Mouse (Mus musculus) limb, embryonic 13.5 days (tissue): ENCODE results near the gene 4931428F04Rik. TPM values are rescaled to one million over a fixed set of nuclear protein-coding genes. Genes with fewer than 3 reads are reported as not detected.
A peak's percentile ranks its signal among the peaks of the same experiment; 100 is the strongest.
"Not testable (repeated sequence)": the region's sequence is repeated elsewhere in the genome, so short reads cannot be mapped to it uniquely, and the experiment has no call there.

Experiments
- ATAC-seq: fragments of 200-750 bp; cut with Nextera tagmentation; 2 replicates; pipeline ENCODE4 v1.8.0; 2017; ENCODE audit warnings: low read depth, moderate number of reproducible peaks, moderate TSS enrichment; ENCODE audit not compliant: low FRiP score
- H3K27ac ChIP-seq: fragments of 300-500 bp; sonication (generic); 2 replicates; pipeline ENCODE4 v1.5.1; 2015; ENCODE audit warnings: inconsistent platforms, mild to moderate bottlenecking, moderate library complexity
- H3K27me3 ChIP-seq: fragments of 300-500 bp; sonication (generic); 2 replicates; pipeline ENCODE4 v1.6.1; 2015; ENCODE audit warnings: mild to moderate bottlenecking, inconsistent platforms
- H3K36me3 ChIP-seq: fragments of 300-500 bp; sonication (generic); 2 replicates; pipeline ENCODE4 v1.6.1; 2015; ENCODE audit warnings: inconsistent platforms, mild to moderate bottlenecking, moderate library complexity
- H3K4me1 ChIP-seq: fragments of 300-500 bp; sonication (generic); 2 replicates; pipeline ENCODE4 v1.6.1; 2015; ENCODE audit warnings: inconsistent platforms
- H3K4me2 ChIP-seq: fragments of 300-500 bp; sonication (generic); replicated peaks from 2 replicates; pipeline ENCODE4 v1.6.1; 2015; ENCODE audit warnings: inconsistent platforms, mild to moderate bottlenecking, moderate library complexity
- H3K4me3 ChIP-seq: fragments of 300-500 bp; sonication (generic); 2 replicates; pipeline ENCODE4 v1.5.1; 2015; ENCODE audit warnings: moderate library complexity, mild to moderate bottlenecking, inconsistent platforms
- H3K9ac ChIP-seq: fragments of 300-500 bp; sonication (generic); 2 replicates; pipeline ENCODE4 v1.6.1; 2015; ENCODE audit warnings: mild to moderate bottlenecking, inconsistent platforms
- H3K9me3 ChIP-seq: fragments of 300-500 bp; sonication (generic); 2 replicates; pipeline ENCODE4 v1.6.1; 2016; ENCODE audit warnings: inconsistent platforms
- WGBS: fragments of 180-500 bp; shearing (Covaris S2); methylation state at CpG from one replicate; pipeline ENCODE4 v1.1.7; 2015; 5-methylcytosine and 5-hydroxymethylcytosine counted together
- polyA plus RNA-seq: library from polyadenylated mRNA; unstranded; fragments of >200 nt; fragmentation: Nextera tagmentation; extraction: Ambion mirVana; gene quantifications from 2 replicates; pipeline ENCODE4 v1.2.1, GENCODE M21; 2015

The 4931428F04Rik gene
- polyA plus RNA-seq, 1 experiment from 2014 or later, result 16.3 TPM

GRCm38 (mm10) chr8:105293405-105293804 lies 3.7 kb upstream of the 4931428F04Rik start:
- H3K4me3 ChIP-seq, result no peak overlapping the region
- WGBS, result 62% methylated on average over 19 of the region's 19 CpGs
- peaks cover 28% of the 10 kb centered on the region for H3K27me3 ChIP-seq
- H3K9me3 ChIP-seq, result no peaks in the 10 kb centered on the region
- H3K27ac ChIP-seq, result no peak overlapping the region
- ATAC-seq, result no peak
- H3K4me1 ChIP-seq, result peaks cover 31% of the 10 kb centered on the region
- H3K36me3 ChIP-seq, result no peaks in the 10 kb centered on the region
- no peak overlapping the region for H3K9ac ChIP-seq
- H3K4me2 ChIP-seq, result no peak overlapping the region

- H3K36me3 ChIP-seq, result no peaks in the 10 kb centered on the region
- ATAC-seq, result no peak
- peaks cover 33% of the 10 kb centered on the region for H3K4me1 ChIP-seq
- no peaks in the 10 kb centered on the region for H3K9me3 ChIP-seq
- peaks cover 28% of the 10 kb centered on the region for H3K27me3 ChIP-seq
- 80% methylated on average over 7 of the region's 7 CpGs for WGBS
- no peak overlapping the region for H3K4me2 ChIP-seq
- H3K27ac ChIP-seq, result no peak overlapping the region
- H3K4me3 ChIP-seq, result no peak overlapping the region
- no peak overlapping the region for H3K9ac ChIP-seq
Measured at GRCm38 (mm10) chr8:105292471-105292870, 2.8 kb upstream of the 4931428F04Rik start.

- H3K36me3 ChIP-seq, ATAC-seq, H3K27ac ChIP-seq, H3K4me2 ChIP-seq, H3K4me3 ChIP-seq, H3K9ac ChIP-seq, H3K9me3 ChIP-seq: not testable (repeated sequence)
- peaks cover 32% of the 10 kb centered on the region for H3K4me1 ChIP-seq
- WGBS, result 62% methylated on average over 3 of the region's 3 CpGs
- H3K27me3 ChIP-seq, result peaks cover 28% of the 10 kb centered on the region
Measured at GRCm38 (mm10) chr8:105291802-105292201, 2.1 kb upstream of the 4931428F04Rik start.

GRCm38 (mm10) chr8:105291364-105291763 lies 1.7 kb upstream of the 4931428F04Rik start:
- not testable (repeated sequence) for ATAC-seq, H3K9me3 ChIP-seq, H3K27ac ChIP-seq, H3K4me3 ChIP-seq, H3K9ac ChIP-seq, H3K36me3 ChIP-seq, H3K4me2 ChIP-seq
- H3K4me1 ChIP-seq, result peaks cover 30% of the 10 kb centered on the region
- WGBS, result 85% methylated on average over 8 of the region's 8 CpGs
- peaks cover 28% of the 10 kb centered on the region for H3K27me3 ChIP-seq

- Histone ChIP-seq H3K4me2 (peak overlapping the region; percentile 93), H3K9me3 (no peaks in the 10 kb centered on the region), H3K27me3 (peaks cover 28% of the 10 kb centered on the region), H3K27ac (no peak overlapping the region), H3K4me3 (peak overlapping the region; percentile 54), H3K9ac (no peak overlapping the region), H3K36me3 (no peaks in the 10 kb centered on the region; the same call in 1 of the 2 replicates), H3K4me1 (peaks cover 30% of the 10 kb centered on the region)
- WGBS, result 5% methylated on average over 31 of the region's 31 CpGs
- ATAC-seq, result no peak
Measured at GRCm38 (mm10) chr8:105290554-105291314, 1.1 kb upstream of the 4931428F04Rik start.

- Histone ChIP-seq H3K27me3 (peaks cover 28% of the 10 kb centered on the region), H3K27ac (peak overlapping the region; percentile 61; the same call in 1 of the 2 replicates), H3K9ac (peak overlapping the region; percentile 73), H3K36me3 (peaks cover 14% of the 10 kb centered on the region), H3K4me3 (peak overlapping the region; percentile 54), H3K4me2 (peak overlapping the region; percentile 93), H3K4me1 (peaks cover 30% of the 10 kb centered on the region), H3K9me3 (no peaks in the 10 kb centered on the region)
- peak; percentile 92 for ATAC-seq
- under 1% methylated on average over 53 of the region's 53 CpGs for WGBS
Measured at GRCm38 (mm10) chr8:105288958-105289732, 519 bp downstream of the 4931428F04Rik start.

GRCm38 (mm10) chr8:105288231-105288630 lies 1.4 kb downstream of the 4931428F04Rik start:
- ATAC-seq, result no peak
- Histone ChIP-seq H3K9ac (0 out of 2 replicates have a peak overlapping the region, but pooled peaks have one; percentile 2), H3K4me3 (peak overlapping the region; percentile 54; the same call in 1 of the 2 replicates), H3K36me3 (peaks cover 14% of the 10 kb centered on the region), H3K27me3 (peaks cover 19% of the 10 kb centered on the region), H3K27ac (no peak overlapping the region), H3K4me1 (peaks cover 30% of the 10 kb centered on the region), H3K4me2 (peak overlapping the region; percentile 93), H3K9me3 (no peaks in the 10 kb centered on the region)
- 91% methylated on average over 5 of the region's 5 CpGs for WGBS

GRCm38 (mm10) chr8:105286907-105287306 lies 2.8 kb downstream of the 4931428F04Rik start:
- no peak for ATAC-seq
- Histone ChIP-seq H3K4me1 (peaks cover 30% of the 10 kb centered on the region), H3K27ac (no peak overlapping the region), H3K4me3 (no peak overlapping the region), H3K9me3 (no peaks in the 10 kb centered on the region), H3K4me2 (no peak overlapping the region), H3K36me3 (peaks cover 25% of the 10 kb centered on the region), H3K9ac (no peak overlapping the region), H3K27me3 (peaks cover 13% of the 10 kb centered on the region)
- 86% methylated on average over 4 of the region's 4 CpGs for WGBS

- no peak overlapping the region for H3K4me2 ChIP-seq
- H3K4me3 ChIP-seq, result no peak overlapping the region
- no peaks in the 10 kb centered on the region for H3K9me3 ChIP-seq
- peaks cover 26% of the 10 kb centered on the region for H3K4me1 ChIP-seq
- WGBS, result 52% methylated on average over 12 of the region's 12 CpGs
- peaks cover 32% of the 10 kb centered on the region for H3K36me3 ChIP-seq
- H3K27ac ChIP-seq, result no peak overlapping the region
- no peak for ATAC-seq
- peaks cover 12% of the 10 kb centered on the region for H3K27me3 ChIP-seq
- no peak overlapping the region for H3K9ac ChIP-seq
Measured at GRCm38 (mm10) chr8:105285514-105285913, 4.2 kb downstream of the 4931428F04Rik start.

GRCm38 (mm10) chr8:105283074-105283473 lies 6.6 kb downstream of the 4931428F04Rik start:
- Histone ChIP-seq H3K27ac (no peak overlapping the region), H3K4me1 (peaks cover 15% of the 10 kb centered on the region), H3K36me3 (peaks cover 32% of the 10 kb centered on the region), H3K27me3 (peaks cover 27% of the 10 kb centered on the region), H3K9me3 (no peaks in the 10 kb centered on the region), H3K4me3 (no peak overlapping the region), H3K4me2 (no peak overlapping the region), H3K9ac (no peak overlapping the region)
- ATAC-seq, result no peak
- WGBS, result 24% methylated on average over 23 of the region's 23 CpGs

GRCm38 (mm10) chr8:105282239-105282638 lies 7.4 kb downstream of the 4931428F04Rik start:
- 83% methylated on average over 4 of the region's 4 CpGs for WGBS
- ATAC-seq, result no peak
- Histone ChIP-seq H3K4me3 (no peak overlapping the region), H3K27me3 (peaks cover 35% of the 10 kb centered on the region), H3K27ac (no peak overlapping the region), H3K4me1 (peaks cover 9% of the 10 kb centered on the region), H3K9ac (no peak overlapping the region), H3K4me2 (no peak overlapping the region), H3K36me3 (peaks cover 32% of the 10 kb centered on the region), H3K9me3 (no peaks in the 10 kb centered on the region)

- no peak for ATAC-seq
- no peak overlapping the region for H3K4me3 ChIP-seq
- no peaks in the 10 kb centered on the region for H3K9me3 ChIP-seq
- 84% methylated on average over 12 of the region's 12 CpGs for WGBS
- no peak overlapping the region for H3K9ac ChIP-seq
- no peak overlapping the region for H3K27ac ChIP-seq
- peaks cover 39% of the 10 kb centered on the region for H3K27me3 ChIP-seq
- H3K4me1 ChIP-seq, result peaks cover 9% of the 10 kb centered on the region
- no peak overlapping the region for H3K4me2 ChIP-seq
- peaks cover 32% of the 10 kb centered on the region for H3K36me3 ChIP-seq
Measured at GRCm38 (mm10) chr8:105281821-105282220, 7.8 kb downstream of the 4931428F04Rik start.
